8 mouse cellular contexts compared by ENCODE assay signal in genomic region chr10:23686969-23687368, GRCm38 (mm10).
DNase-seq lines count a peak whose midpoint lies in the region; ATAC-seq and TF ChIP-seq lines count a peak whose summit lies in the region.

No protein-coding gene starts in this region.

- H3K36me3 ChIP-seq in midbrain, embryonic 14.5 days (ENCODE audit: control insufficient read depth, insufficient read depth, low read length), result no peaks in the 10 kb centered on the region
- no peaks in the 10 kb centered on the region for H3K36me3 ChIP-seq in midbrain, embryonic 15.5 days (replicated peaks)
- no peaks in the 10 kb centered on the region for H3K36me3 ChIP-seq in stomach, embryonic 14.5 days (ENCODE audit: control insufficient read depth, insufficient read depth, low read length)

- WGBS in midbrain, embryonic 14.5 days, result 77% methylated on average over 10 of the region's 10 CpGs
- 58% methylated on average over 10 of the region's 10 CpGs for WGBS in midbrain, embryonic 15.5 days
- WGBS in stomach, embryonic 14.5 days, result 37% methylated on average over 10 of the region's 10 CpGs

- no peaks in the 10 kb centered on the region for H3K9me3 ChIP-seq in midbrain, embryonic 14.5 days (ENCODE audit: control insufficient read depth, low read length)
- H3K9me3 ChIP-seq in midbrain, embryonic 15.5 days, result no peaks in the 10 kb centered on the region
- H3K9me3 ChIP-seq in stomach, embryonic 14.5 days (ENCODE audit: control insufficient read depth, low read depth, low read length), result no peaks in the 10 kb centered on the region

- no peak for DNase-seq in gastrocnemius, adult 2 months
- DNase-seq in gastrocnemius, adult 18-20 months (ENCODE audit: low spot score), result no peak
- DNase-seq in midbrain, embryonic 14.5 days, result peak; percentile 18
- no peak for DNase-seq in left cerebral cortex, adult 9 months (ENCODE audit: low spot score in 2 of 2)
- DNase-seq in spleen, postnatal 14 days (ENCODE audit: low spot score in 2 of 2), result no peak

- no peaks in the 10 kb centered on the region for H3K27me3 ChIP-seq in midbrain, embryonic 14.5 days (ENCODE audit: control insufficient read depth, insufficient read depth, low read length)
- no peaks in the 10 kb centered on the region for H3K27me3 ChIP-seq in midbrain, embryonic 15.5 days (replicated peaks)
- no peaks in the 10 kb centered on the region for H3K27me3 ChIP-seq in stomach, embryonic 14.5 days (ENCODE audit: control insufficient read depth, insufficient read depth, low read length)

- no peak for TF ChIP-seq CTCF in gastrocnemius, adult 2 months (IDR thresholded peaks at IDR 0.05)

- no peak overlapping the region for H3K27ac ChIP-seq in gastrocnemius, adult 2 months
- H3K27ac ChIP-seq in midbrain, embryonic 14.5 days (replicated peaks; ENCODE audit: low read depth, low read length), result no peak overlapping the region
- H3K27ac ChIP-seq in midbrain, embryonic 15.5 days, result no peak overlapping the region
- peak overlapping the region; percentile 44; the same call in 1 of the 2 replicates for H3K27ac ChIP-seq in stomach, embryonic 14.5 days (ENCODE audit: low read length)

- no peak overlapping the region for H3K9ac ChIP-seq in midbrain, embryonic 14.5 days (replicated peaks; ENCODE audit: low read length)
- no peak overlapping the region for H3K9ac ChIP-seq in midbrain, embryonic 15.5 days
- no peak overlapping the region for H3K9ac ChIP-seq in stomach, embryonic 14.5 days (replicated peaks; ENCODE audit: low read depth, low read length)

- no peak for ATAC-seq in midbrain, embryonic 14.5 days (ENCODE audit: low FRiP score, low TSS enrichment)
- no peak for ATAC-seq in midbrain, embryonic 15.5 days (replicated peaks)
- peak; percentile 22 to 48; a peak in 3 of 4 replicates for ATAC-seq in hematopoietic stem cell, adult 5-6 weeks (replicated peaks in 1 of 2; ENCODE audit: insufficient read depth in 1 of 2, low FRiP score in 2 of 2, low TSS enrichment in 1 of 2, low read depth in 1 of 2, poor library complexity in 2 of 2, severe bottlenecking in 2 of 2)
- no peak for ATAC-seq in stomach, embryonic 14.5 days (ENCODE audit: insufficient number of reproducible peaks, insufficient read depth, low FRiP score, low read depth)

- intact Hi-C loops in gastrocnemius, adult 2 months (cut with DNase I), result no loop called here

- H3K4me1 ChIP-seq in midbrain, embryonic 14.5 days (ENCODE audit: control insufficient read depth, insufficient read depth, low read length), result no peaks in the 10 kb centered on the region
- H3K4me1 ChIP-seq in midbrain, embryonic 15.5 days, result no peaks in the 10 kb centered on the region
- no peaks in the 10 kb centered on the region for H3K4me1 ChIP-seq in stomach, embryonic 14.5 days (ENCODE audit: control insufficient read depth, insufficient read depth, low read length)

- peak overlapping the region; percentile 52 for H3K4me3 ChIP-seq in gastrocnemius, adult 2 months
- no peak overlapping the region for H3K4me3 ChIP-seq in midbrain, embryonic 14.5 days (replicated peaks; ENCODE audit: low read depth, low read length)
- H3K4me3 ChIP-seq in midbrain, embryonic 15.5 days, result no peak overlapping the region
- no peak overlapping the region; the same call in 1 of the 2 replicates for H3K4me3 ChIP-seq in stomach, embryonic 14.5 days (ENCODE audit: low read depth, low read length)

- no peak overlapping the region for H3K4me2 ChIP-seq in midbrain, embryonic 14.5 days (ENCODE audit: low read length)
- H3K4me2 ChIP-seq in midbrain, embryonic 15.5 days, result no peak overlapping the region
- H3K4me2 ChIP-seq in stomach, embryonic 14.5 days (replicated peaks; ENCODE audit: low read depth, low read length), result peak overlapping the region; percentile 22; the same call in 1 of the 2 replicates

Comparison
In these comparisons a context has a peak if more than half of its experiments do, and no peak if none do; other contexts are left out.
1. ATAC-seq: peak in hematopoietic stem cell, adult 5-6 weeks (2 of 2); none in midbrain, embryonic 14.5 days (single experiment), midbrain, embryonic 15.5 days (single experiment) and stomach, embryonic 14.5 days (single experiment).